Mouse (Mus musculus) liver, embryonic 15.5 days (tissue): Measurements from ENCODE around the gene Glrp1. TPM values are rescaled to one million over a fixed set of nuclear protein-coding genes. Genes with fewer than 3 reads are reported as not detected.

Experiments
- ATAC-seq: fragments of 200-750 bp; cut with Nextera tagmentation; 2 replicates; pipeline ENCODE4 v1.8.0; 2017; ENCODE audit warnings: moderate number of reproducible peaks, mild to moderate bottlenecking, moderate library complexity; ENCODE audit not compliant: insufficient read depth
- H3K27ac ChIP-seq: fragments of 300-500 bp; sonication (generic); replicated peaks from 2 replicates; pipeline ENCODE4 v1.5.1; 2015; ENCODE audit warnings: mild to moderate bottlenecking, inconsistent platforms
- H3K27me3 ChIP-seq: fragments of 300-500 bp; sonication (generic); 2 replicates; pipeline ENCODE4 v1.6.1; 2015; ENCODE audit warnings: mild to moderate bottlenecking, inconsistent platforms
- H3K36me3 ChIP-seq: fragments of 300-500 bp; sonication (generic); replicated peaks from 2 replicates; pipeline ENCODE4 v1.6.1; 2015; ENCODE audit warnings: moderate library complexity, mild to moderate bottlenecking, inconsistent platforms
- H3K4me1 ChIP-seq: fragments of 300-500 bp; sonication (generic); replicated peaks from 2 replicates; pipeline ENCODE4 v1.6.1; 2015; ENCODE audit warnings: inconsistent platforms
- H3K4me2 ChIP-seq: fragments of 300-500 bp; sonication (generic); 2 replicates; pipeline ENCODE4 v1.6.1; 2015; ENCODE audit warnings: moderate library complexity, mild to moderate bottlenecking, inconsistent platforms
- H3K4me3 ChIP-seq: fragments of 300-500 bp; sonication (generic); replicated peaks from 2 replicates; pipeline ENCODE4 v1.5.1; 2015; ENCODE audit warnings: mild to moderate bottlenecking, inconsistent platforms
- H3K9ac ChIP-seq: fragments of 300-500 bp; sonication (generic); 2 replicates; pipeline ENCODE4 v1.6.1; 2015; ENCODE audit warnings: moderate library complexity, mild to moderate bottlenecking, inconsistent platforms
- H3K9me3 ChIP-seq: fragments of 300-500 bp; sonication (generic); replicated peaks from 2 replicates; pipeline ENCODE4 v1.6.1; 2016; ENCODE audit warnings: inconsistent platforms
- WGBS: fragments of 180-500 bp; shearing (Covaris S2); methylation state at CpG from one replicate; pipeline ENCODE4 v1.1.7; 2015; ENCODE audit warnings: mixed read lengths; ENCODE audit not compliant: insufficient replicate concordance; 5-methylcytosine and 5-hydroxymethylcytosine counted together
- polyA plus RNA-seq: library from polyadenylated mRNA; unstranded; fragments of >200 nt; fragmentation: Nextera tagmentation; extraction: Ambion mirVana; gene quantifications from 2 replicates; pipeline ENCODE4 v1.2.1, GENCODE M21; 2015

The Glrp1 gene
- polyA plus RNA-seq, 1 experiment from 2014 or later, result 0.09 TPM

DNA sequence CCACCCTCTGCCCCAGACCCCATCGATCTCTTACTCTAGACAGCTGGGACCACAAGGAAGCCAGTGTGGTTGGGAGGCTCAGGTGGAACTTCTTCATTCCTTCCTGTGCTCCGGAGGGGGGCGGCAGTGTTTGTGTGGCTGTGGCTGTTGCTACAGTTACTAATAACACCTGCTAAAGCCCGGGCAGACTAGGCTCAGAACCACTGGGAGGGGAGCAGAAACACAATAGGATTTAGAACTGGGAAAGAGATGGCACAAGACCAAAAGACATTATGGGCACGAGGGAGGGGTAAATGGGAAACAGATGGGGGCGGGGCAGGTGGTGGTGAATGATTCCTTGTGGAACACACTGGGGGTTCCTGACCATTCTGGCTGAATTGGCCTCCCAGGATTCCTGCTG lies 47.4 kb downstream of the Glrp1 start:
- ATAC-seq, result no peak
- H3K36me3 ChIP-seq, result no peaks in the 10 kb centered on the region
- no peak overlapping the region for H3K27ac ChIP-seq

GRCm38 (mm10) chr1:88461096-88461495 lies 48.8 kb downstream of the Glrp1 start:
- ATAC-seq, result no peak
- no peak overlapping the region for H3K4me3 ChIP-seq
- H3K9me3 ChIP-seq, result no peaks in the 10 kb centered on the region
- H3K4me1 ChIP-seq, result no peaks in the 10 kb centered on the region
- H3K27me3 ChIP-seq, result no peaks in the 10 kb centered on the region
- H3K36me3 ChIP-seq, result no peaks in the 10 kb centered on the region
- H3K27ac ChIP-seq, result no peak overlapping the region
- H3K4me2 ChIP-seq, result no peak overlapping the region
- no peak overlapping the region for H3K9ac ChIP-seq
- WGBS, result 16% methylated on average over 1 of the region's 1 CpGs

More for the DNA sequence above, 47.4 kb downstream of the Glrp1 start:
- Histone ChIP-seq H3K4me1 (no peaks in the 10 kb centered on the region), H3K4me3 (no peak overlapping the region), H3K27me3 (no peaks in the 10 kb centered on the region), H3K4me2 (no peak overlapping the region), H3K9me3 (no peaks in the 10 kb centered on the region), H3K9ac (no peak overlapping the region)
- 23% methylated on average over 6 of the region's 6 CpGs for WGBS

DNA sequence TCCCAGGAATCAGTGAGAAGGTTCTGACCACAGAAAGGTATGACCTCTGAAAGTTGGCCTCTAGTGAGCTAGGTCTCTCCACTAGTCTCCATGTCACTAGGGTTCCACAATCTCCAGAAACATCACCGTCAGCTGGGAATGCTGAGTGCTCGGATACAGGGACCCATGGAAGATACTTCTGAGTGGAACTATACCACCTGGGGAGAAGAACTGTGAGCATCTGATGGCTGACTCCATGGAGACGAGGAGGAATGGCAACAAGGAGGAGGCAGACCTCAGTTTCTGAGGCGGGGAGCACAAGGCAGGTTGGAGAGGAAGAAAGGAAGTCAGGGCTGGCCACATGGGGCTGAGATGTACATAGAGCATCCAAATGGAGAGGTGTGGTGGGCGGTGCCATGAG lies 50.2 kb downstream of the Glrp1 start:
- no peaks in the 10 kb centered on the region for H3K27me3 ChIP-seq
- H3K4me3 ChIP-seq, result no peak overlapping the region
- H3K4me2 ChIP-seq, result no peak overlapping the region
- no peaks in the 10 kb centered on the region for H3K9me3 ChIP-seq
- no peak overlapping the region for H3K27ac ChIP-seq
- H3K36me3 ChIP-seq, result no peaks in the 10 kb centered on the region
- H3K4me1 ChIP-seq, result no peaks in the 10 kb centered on the region
- no peak overlapping the region for H3K9ac ChIP-seq
- WGBS, result 57% methylated on average over 5 of the region's 5 CpGs
- ATAC-seq, result no peak

- no peaks in the 10 kb centered on the region for H3K4me1 ChIP-seq
- no peak for ATAC-seq
- H3K4me2 ChIP-seq, result no peak overlapping the region
- H3K27ac ChIP-seq, result no peak overlapping the region
- H3K9ac ChIP-seq, result no peak overlapping the region
- no peaks in the 10 kb centered on the region for H3K27me3 ChIP-seq
- H3K4me3 ChIP-seq, result no peak overlapping the region
- H3K9me3 ChIP-seq, result no peaks in the 10 kb centered on the region
- no peaks in the 10 kb centered on the region for H3K36me3 ChIP-seq
- WGBS, result 69% methylated on average over 4 of the region's 4 CpGs
Measured at GRCm38 (mm10) chr1:88459196-88459595, 50.7 kb downstream of the Glrp1 start.

DNA sequence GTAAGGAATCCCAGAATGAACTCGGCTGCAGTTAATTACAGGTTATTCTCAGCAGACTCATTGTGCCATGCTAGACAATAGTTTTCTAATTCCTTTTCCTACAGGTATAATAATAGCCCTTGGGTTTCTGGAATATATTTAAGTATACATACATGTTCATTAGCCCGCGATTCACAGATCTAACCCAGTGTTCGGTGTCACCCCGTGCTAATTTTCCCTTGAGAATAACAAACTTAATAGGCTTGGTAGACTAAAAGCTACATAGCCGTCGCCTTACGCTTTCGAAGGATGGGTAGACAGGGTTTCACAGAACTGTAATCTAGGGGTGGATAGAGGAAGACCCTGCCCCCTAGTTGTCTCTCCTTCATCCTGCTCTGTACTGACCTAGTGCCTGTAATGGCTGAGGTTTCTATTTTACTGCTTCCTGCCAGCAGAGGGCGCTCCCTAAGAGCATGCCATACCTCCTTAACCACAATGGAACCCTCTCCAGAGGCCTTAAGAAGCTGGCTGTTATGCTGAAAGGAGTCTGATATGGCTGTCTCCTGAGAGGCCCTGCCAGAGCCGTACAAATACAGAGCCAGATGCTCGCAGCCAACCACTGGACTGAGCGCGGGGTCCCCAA lies 53.3 kb downstream of the Glrp1 start:
- 51% methylated on average over 14 of the region's 14 CpGs for WGBS
- no peak for ATAC-seq

DNA sequence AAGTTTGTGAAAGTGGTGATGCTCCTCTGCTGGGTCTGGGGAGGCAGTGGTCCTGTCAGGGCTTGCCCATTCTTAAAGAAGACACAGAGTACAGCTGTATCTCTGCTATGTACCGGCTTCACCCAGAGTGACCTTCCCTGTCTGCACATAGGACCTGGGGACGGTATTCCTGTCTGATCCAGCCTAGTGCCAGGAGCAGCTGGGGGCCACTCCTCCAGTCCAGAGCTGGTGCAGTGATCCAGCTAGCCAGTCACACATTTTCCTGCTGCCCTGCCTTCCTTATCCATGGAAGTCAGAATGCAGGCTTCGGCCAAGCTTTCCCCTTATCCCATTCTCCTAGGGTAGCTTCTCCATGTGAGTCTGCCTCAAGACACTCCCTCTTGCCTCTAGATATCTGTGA lies 54.1 kb downstream of the Glrp1 start:
- H3K4me3 ChIP-seq, result no peak overlapping the region
- H3K9me3 ChIP-seq, result no peaks in the 10 kb centered on the region
- no peak overlapping the region for H3K27ac ChIP-seq
- no peaks in the 10 kb centered on the region for H3K4me1 ChIP-seq
- no peak overlapping the region for H3K9ac ChIP-seq
- H3K4me2 ChIP-seq, result no peak overlapping the region
- no peaks in the 10 kb centered on the region for H3K36me3 ChIP-seq
- ATAC-seq, result no peak
- no peaks in the 10 kb centered on the region for H3K27me3 ChIP-seq
- 70% methylated on average over 3 of the region's 3 CpGs for WGBS

More for the DNA sequence above, 53.3 kb downstream of the Glrp1 start:
- H3K4me3 ChIP-seq, result no peak overlapping the region
- H3K27me3 ChIP-seq, result no peaks in the 10 kb centered on the region
- no peaks in the 10 kb centered on the region for H3K4me1 ChIP-seq
- no peaks in the 10 kb centered on the region for H3K36me3 ChIP-seq
- H3K9me3 ChIP-seq, result no peaks in the 10 kb centered on the region
- no peak overlapping the region for H3K27ac ChIP-seq
- H3K4me2 ChIP-seq, result no peak overlapping the region
- no peak overlapping the region for H3K9ac ChIP-seq

- Histone ChIP-seq H3K27me3 (no peaks in the 10 kb centered on the region), H3K4me2 (no peak overlapping the region), H3K36me3 (no peaks in the 10 kb centered on the region), H3K4me1 (no peaks in the 10 kb centered on the region), H3K9me3 (no peaks in the 10 kb centered on the region), H3K9ac (no peak overlapping the region), H3K4me3 (no peak overlapping the region), H3K27ac (no peak overlapping the region)
- WGBS, result 43% methylated on average over 3 of the region's 3 CpGs
- ATAC-seq, result no peak
Measured at GRCm38 (mm10) chr1:88454703-88455102, 55.2 kb downstream of the Glrp1 start.

GRCm38 (mm10) chr1:88452198-88452597 lies 57.7 kb downstream of the Glrp1 start:
- ATAC-seq, result no peak
- no peaks in the 10 kb centered on the region for H3K27me3 ChIP-seq
- H3K27ac ChIP-seq, result no peak overlapping the region
- no peaks in the 10 kb centered on the region for H3K36me3 ChIP-seq
- no peak overlapping the region for H3K4me2 ChIP-seq
- no peak overlapping the region for H3K4me3 ChIP-seq
- WGBS, result 73% methylated on average over 6 of the region's 6 CpGs
- no peaks in the 10 kb centered on the region for H3K4me1 ChIP-seq
- no peak overlapping the region for H3K9ac ChIP-seq
- no peaks in the 10 kb centered on the region for H3K9me3 ChIP-seq

DNA sequence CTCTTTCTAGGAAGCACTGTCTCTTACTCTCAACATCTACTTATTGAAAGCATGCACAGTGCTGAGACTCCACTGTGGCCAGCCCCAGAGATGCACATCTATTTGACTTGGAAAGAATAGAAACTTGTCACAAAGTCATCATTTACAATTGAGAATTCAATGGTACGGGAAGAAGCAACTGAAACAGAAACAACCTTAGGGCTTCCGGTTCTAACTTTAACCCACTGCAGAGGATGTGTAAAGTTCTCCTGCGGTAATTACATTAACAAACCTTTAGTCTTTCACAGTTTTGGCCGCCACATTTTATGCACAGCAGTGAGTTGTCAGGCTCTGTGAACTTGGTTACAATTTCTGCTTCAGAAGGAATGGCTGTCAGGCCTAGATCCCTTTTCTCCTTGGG lies 59.2 kb downstream of the Glrp1 start:
- WGBS, result 70% methylated on average over 4 of the region's 4 CpGs
- H3K36me3 ChIP-seq, result no peaks in the 10 kb centered on the region
- no peak overlapping the region for H3K9ac ChIP-seq
- H3K27ac ChIP-seq, result no peak overlapping the region
- H3K9me3 ChIP-seq, result no peaks in the 10 kb centered on the region
- H3K4me1 ChIP-seq, result no peaks in the 10 kb centered on the region
- no peaks in the 10 kb centered on the region for H3K27me3 ChIP-seq
- no peak overlapping the region for H3K4me3 ChIP-seq
- no peak for ATAC-seq
- no peak overlapping the region for H3K4me2 ChIP-seq

Other genes starting within 250 kb of the Glrp1 start
- gene Hjurp, start 232.4 kb downstream of the Glrp1 start, polyA plus RNA-seq, result 62.7 and 70.9 TPM in 2 replicates
- gene Trpm8, start 232.4 kb downstream of the Glrp1 start, polyA plus RNA-seq, result not detected in 2 replicates
- 386 and 409 TPM in 2 replicates for gene Spp2, start 103.1 kb downstream of the Glrp1 start, polyA plus RNA-seq
- gene Arl4c, start 192.2 kb upstream of the Glrp1 start, polyA plus RNA-seq, result 0.94 and 1.1 TPM in 2 replicates